Mouse (Mus musculus) heart, embryonic 16.5 days (tissue): ENCODE results near the gene Iqsec3. TPM values are rescaled to one million over a fixed set of nuclear protein-coding genes. Genes with fewer than 3 reads are reported as not detected.

Experiments used
- ATAC-seq: fragments of 200-750 bp; cut with Nextera tagmentation; replicated peaks from 2 replicates; pipeline ENCODE4 v1.8.0; 2017; ENCODE audit warnings: moderate number of reproducible peaks; ENCODE audit not compliant: insufficient read depth, low FRiP score; ENCODE audit errors: extremely low read depth
- H3K27ac ChIP-seq: fragments of 300-500 bp; sonication (generic); 2 replicates; pipeline ENCODE4 v1.5.1; 2014; ENCODE audit warnings: mild to moderate bottlenecking, low read length, control low read depth, moderate library complexity
- H3K27me3 ChIP-seq: fragments of 300-500 bp; sonication (generic); 2 replicates; pipeline ENCODE4 v1.6.1; 2014; ENCODE audit warnings: low read length, mixed read lengths; ENCODE audit not compliant: control insufficient read depth, insufficient read depth
- H3K36me3 ChIP-seq: fragments of 300-500 bp; sonication (generic); 2 replicates; pipeline ENCODE4 v1.6.1; 2014; ENCODE audit not compliant: control insufficient read depth, insufficient read depth
- H3K4me1 ChIP-seq: fragments of 300-500 bp; sonication (generic); 2 replicates; pipeline ENCODE4 v1.6.1; 2014; ENCODE audit warnings: low read length, mixed read lengths; ENCODE audit not compliant: control insufficient read depth, insufficient read depth
- H3K4me2 ChIP-seq: fragments of 300-500 bp; sonication (generic); 2 replicates; pipeline ENCODE4 v1.6.1; 2014; ENCODE audit warnings: low read depth, mild to moderate bottlenecking, control low read depth, low read length
- H3K4me3 ChIP-seq: fragments of 300-500 bp; sonication (generic); 2 replicates; pipeline ENCODE4 v1.5.1; 2014; ENCODE audit warnings: mild to moderate bottlenecking, control low read depth, low read length
- H3K9ac ChIP-seq: fragments of 300-500 bp; sonication (generic); 2 replicates; pipeline ENCODE4 v1.6.1; 2014; ENCODE audit warnings: low read length, control low read depth
- H3K9me3 ChIP-seq: fragments of 300-500 bp; sonication (generic); replicated peaks from 2 replicates; pipeline ENCODE4 v1.6.1; 2016; ENCODE audit warnings: low read length; ENCODE audit not compliant: control insufficient read depth
- WGBS: fragments of 180-500 bp; shearing (Covaris S2); extraction: QIAGEN DNeasy Blood & Tissue Kit; methylation state at CpG from one replicate; pipeline ENCODE4 v1.1.7; 2014; 5-methylcytosine and 5-hydroxymethylcytosine counted together
- microRNA-seq: library from miRNA; unstranded; fragments of <30 nt; microRNA quantifications from one replicate; pipeline ENCODE4, GENCODE M21; 2017
- polyA plus RNA-seq: library from polyadenylated mRNA; unstranded; fragments of >200 nt; fragmentation: Nextera tagmentation; extraction: Ambion mirVana; gene quantifications from 2 replicates; pipeline ENCODE4 v1.2.1, GENCODE M21; 2015

The Iqsec3 gene
- polyA plus RNA-seq, 1 experiment from 2014 or later, result not detected

GRCm38 (mm10) chr6:121325298-121325697 lies 148.2 kb downstream of the Iqsec3 start:
- no peak for ATAC-seq
- H3K4me1 ChIP-seq, result peaks cover 15% of the 10 kb centered on the region
- WGBS, result 81% methylated on average over 3 of the region's 3 CpGs

More at GRCm38 (mm10) chr6:121325298-121325697, 148.2 kb downstream of the Iqsec3 start:
- H3K27me3 ChIP-seq, result no peaks in the 10 kb centered on the region
- no peaks in the 10 kb centered on the region for H3K36me3 ChIP-seq
- no peaks in the 10 kb centered on the region for H3K9me3 ChIP-seq
- no peak overlapping the region for H3K4me3 ChIP-seq
- H3K9ac ChIP-seq, result no peak overlapping the region
- no peak overlapping the region for H3K27ac ChIP-seq
- H3K4me2 ChIP-seq, result no peak overlapping the region

Small RNA genes lying within 50 kb of the gene (microRNA-seq; reads per million reads assigned to microRNA genes)
- gene Gm24855, result not detected

Other genes starting within 250 kb of the Iqsec3 start
- gene Usp18, start 227.8 kb downstream of the Iqsec3 start, polyA plus RNA-seq, result 3.6 and 6.1 TPM in 2 replicates
- gene Slc6a13, start 173.5 kb downstream of the Iqsec3 start, polyA plus RNA-seq, result 5.0 and 5.4 TPM in 2 replicates
- not detected in 2 replicates for gene Slc6a12, start 130.6 kb downstream of the Iqsec3 start, polyA plus RNA-seq
- gene A2m, start 161.7 kb upstream of the Iqsec3 start, polyA plus RNA-seq, result 2.2 and 3.5 TPM in 2 replicates